ENCODE assay signal across 23 mouse cellular contexts in genomic region chr2:121522006-121522405, GRCm38 (mm10). TPM values are rescaled to one million over a fixed set of nuclear protein-coding genes. Genes with fewer than 3 reads are reported as not detected.
DNase-seq lines count a peak whose midpoint lies in the region; ATAC-seq and TF ChIP-seq lines count a peak whose summit lies in the region.
"Had no signal": no experiment of that assay in that cellular context is flagged by ENCODE, and none has a peak within 500 bp of the region (broad histone marks: within the 10 kb centered on the region; RNA-seq: fewer than 3 reads in every experiment).

No protein-coding gene starts in this region.

- no peak overlapping the region for H3K4me2 ChIP-seq in liver, embryonic 11.5 days
- H3K4me2 ChIP-seq: embryonic facial prominence, embryonic 13.5 days; heart, embryonic 13.5 days; neural tube, embryonic 15.5 days had no signal

- H3K9me3 ChIP-seq in E14TG2a.4 (ENCODE audit: low read length): no peaks in the 10 kb centered on the region
- no peaks in the 10 kb centered on the region for H3K9me3 ChIP-seq in liver, embryonic 11.5 days (ENCODE audit: control insufficient read depth, low read length)
- H3K9me3 ChIP-seq: embryonic facial prominence, embryonic 13.5 days; heart, embryonic 13.5 days; midbrain, embryonic 10.5 days; neural tube, embryonic 15.5 days had no signal

- H3K4me3 ChIP-seq in E14TG2a.4 (replicated peaks; ENCODE audit: low read length): 0 out of 2 replicates have a peak overlapping the region, but pooled peaks have one; percentile 14
- H3K4me3 ChIP-seq in liver, embryonic 11.5 days (ENCODE audit: low read depth, low read length): no peak overlapping the region
- H3K4me3 ChIP-seq: embryonic facial prominence, embryonic 13.5 days; heart, embryonic 13.5 days; layer of hippocampus, adult 2 months; midbrain, embryonic 10.5 days; myocyte; neural tube, embryonic 15.5 days had no signal

- peak; percentile 74 for ATAC-seq in frontal cortex, adult (ENCODE audit: low TSS enrichment)
- ATAC-seq in liver, embryonic 11.5 days (replicated peaks; ENCODE audit: low FRiP score): no peak

- TF ChIP-seq CTCF in E14TG2a.4 (conservative IDR thresholded peaks at IDR 0.05; ENCODE audit: low read length): no peak

- H3K27ac ChIP-seq in liver, embryonic 11.5 days (ENCODE audit: low read depth, low read length): no peak overlapping the region
- H3K27ac ChIP-seq: embryonic facial prominence, embryonic 13.5 days; heart, embryonic 13.5 days; layer of hippocampus, adult 2 months; midbrain, embryonic 10.5 days; neural tube, embryonic 15.5 days had no signal

- H3K9ac ChIP-seq in liver, embryonic 11.5 days (ENCODE audit: low read depth, low read length): no peak overlapping the region
- H3K9ac ChIP-seq: embryonic facial prominence, embryonic 13.5 days; heart, embryonic 13.5 days; neural tube, embryonic 15.5 days had no signal

- peaks cover 58% of the 10 kb centered on the region for H3K36me3 ChIP-seq in E14TG2a.4 (ENCODE audit: insufficient read depth, low read length)
- peaks cover 16% of the 10 kb centered on the region; the same call in 1 of the 2 replicates for H3K36me3 ChIP-seq in liver, embryonic 11.5 days (ENCODE audit: control insufficient read depth, insufficient read depth, low read length)

- 75% methylated on average over 2 of the region's 2 CpGs for WGBS in liver, embryonic 11.5 days

- intact Hi-C loops in heart, postnatal 10 days (cut with DNase I): no loop called here

- H3K4me1 ChIP-seq in E14TG2a.4 (replicated peaks; ENCODE audit: low read depth, low read length): peaks cover 63% of the 10 kb centered on the region
- H3K4me1 ChIP-seq in liver, embryonic 11.5 days (replicated peaks; ENCODE audit: control insufficient read depth, insufficient read depth, low read length): no peaks in the 10 kb centered on the region
- H3K4me1 ChIP-seq: embryonic facial prominence, embryonic 13.5 days; heart, embryonic 13.5 days; midbrain, embryonic 10.5 days; neural tube, embryonic 15.5 days had no signal

- no peak for DNase-seq in frontal cortex, postnatal 14 days (ENCODE audit: low spot score in 2 of 2)
- DNase-seq in ZHBTc4 (ENCODE audit: low read depth, low spot score): peak; percentile 89
- peak; percentile 39 to 52 for DNase-seq in right cerebral cortex, adult 2 months (ENCODE audit: low spot score in 2 of 2)
- DNase-seq in heart, postnatal 10 days: no peak
- DNase-seq in liver, embryonic 11.5 days (ENCODE audit: low spot score): no peak
- DNase-seq in layer of hippocampus, postnatal 25 days (ENCODE audit: extremely low spot score in 1 of 2, low spot score in 1 of 2): no peak
- DNase-seq: adrenal gland, adult 2 months; cerebellum, adult 2 months; heart, postnatal 4 days; kidney, adult 18-20 months; kidney, postnatal 10 days; liver; lung, adult 18-20 months; thymus, postnatal 14 days had no signal

- no peaks in the 10 kb centered on the region for H3K27me3 ChIP-seq in E14TG2a.4 (ENCODE audit: insufficient read depth, low read length)
- no peaks in the 10 kb centered on the region for H3K27me3 ChIP-seq in liver, embryonic 11.5 days (replicated peaks; ENCODE audit: control insufficient read depth, insufficient read depth, low read length)
- H3K27me3 ChIP-seq: CH12.LX; embryonic facial prominence, embryonic 13.5 days; heart, embryonic 13.5 days; neural tube, embryonic 15.5 days had no signal

RNA-seq across cellular contexts. Expression of gene Wdr76, which starts 15.5 kb away (rescaled TPM):
- total RNA-seq in heart, postnatal 10 days (2021): 1 to 10 TPM; 6.2 to 8.3 TPM
- polyA plus RNA-seq in liver, embryonic 11.5 days (2014; fragmentation: Nextera tagmentation; extraction: Ambion mirVana): 15.4 and 15.5 TPM in 2 replicates
- 1 to 10 TPM; 3.1 to 3.5 TPM for total RNA-seq in layer of hippocampus, postnatal 25 days (2021)

RNA-seq across cellular contexts. Expression of gene Mfap1a, which starts 15.5 kb away (rescaled TPM):
- 10 to 100 TPM; 27.2 to 28.1 TPM for total RNA-seq in heart, postnatal 10 days (2021)
- 22.4 and 23.0 TPM in 2 replicates for polyA plus RNA-seq in liver, embryonic 11.5 days (2014; fragmentation: Nextera tagmentation; extraction: Ambion mirVana)
- 10 to 100 TPM; 31.2 to 34.0 TPM for total RNA-seq in layer of hippocampus, postnatal 25 days (2021)

RNA-seq across cellular contexts. Expression of gene Mfap1b, which starts 48.1 kb away (rescaled TPM):
- 10 to 100 TPM; 25.4 to 28.7 TPM for total RNA-seq in heart, postnatal 10 days (2021)
- polyA plus RNA-seq in liver, embryonic 11.5 days (2014; fragmentation: Nextera tagmentation; extraction: Ambion mirVana): 43.2 and 44.0 TPM in 2 replicates
- 10 to 100 TPM; 40.9 to 43.9 TPM for total RNA-seq in layer of hippocampus, postnatal 25 days (2021)

Comparison
In these comparisons a context has a peak if more than half of its experiments do, and no peak if none do; other contexts are left out.
1. DNase-seq: peak in ZHBTc4 (single experiment) and right cerebral cortex, adult 2 months (2 of 2); none in frontal cortex, postnatal 14 days (0 of 2), heart, postnatal 10 days (0 of 2), liver, embryonic 11.5 days (single experiment) and layer of hippocampus, postnatal 25 days (0 of 2).